Mouse (Mus musculus) neural tube, embryonic 11.5 days (tissue): ENCODE results near the gene Tmem186. TPM values are rescaled to one million over a fixed set of nuclear protein-coding genes. Genes with fewer than 3 reads are reported as not detected.

Experiments used
- ATAC-seq: fragments of 200-750 bp; cut with Nextera tagmentation; 2 replicates; pipeline ENCODE4 v1.8.0; 2017; ENCODE audit warnings: moderate number of reproducible peaks, mild to moderate bottlenecking, moderate TSS enrichment, moderate library complexity; ENCODE audit not compliant: insufficient read depth, low FRiP score, low TSS enrichment
- DNase-seq: peaks from one replicate; pipeline ENCODE4 v3.0.0-alpha.2; 2015; ENCODE audit warnings: low spot score
- H3K27ac ChIP-seq: fragments of 300-500 bp; sonication (generic); 2 replicates; pipeline ENCODE4 v1.5.1; 2014; ENCODE audit warnings: low read depth, mild to moderate bottlenecking, low read length
- H3K27me3 ChIP-seq: fragments of 300-500 bp; sonication (generic); 2 replicates; pipeline ENCODE4 v1.6.1; 2014; ENCODE audit warnings: mild to moderate bottlenecking, low read length, mixed read lengths; ENCODE audit not compliant: control insufficient read depth, insufficient read depth
- H3K36me3 ChIP-seq: fragments of 300-500 bp; sonication (generic); 2 replicates; pipeline ENCODE4 v1.6.1; 2014; ENCODE audit warnings: mild to moderate bottlenecking, low read length, moderate library complexity, mixed read lengths; ENCODE audit not compliant: control insufficient read depth, insufficient read depth
- H3K4me1 ChIP-seq: fragments of 300-500 bp; sonication (generic); 2 replicates; pipeline ENCODE4 v1.6.1; 2014; ENCODE audit warnings: low read length, mixed read lengths; ENCODE audit not compliant: control insufficient read depth, insufficient read depth
- H3K4me2 ChIP-seq: fragments of 300-500 bp; sonication (generic); 2 replicates; pipeline ENCODE4 v1.6.1; 2014; ENCODE audit warnings: low read depth, mild to moderate bottlenecking, moderate library complexity
- H3K4me3 ChIP-seq: fragments of 300-500 bp; sonication (generic); 2 replicates; pipeline ENCODE4 v1.5.1; 2014; ENCODE audit warnings: low read depth, low read length
- H3K9ac ChIP-seq: fragments of 300-500 bp; sonication (generic); 2 replicates; pipeline ENCODE4 v1.6.1; 2014; ENCODE audit warnings: mild to moderate bottlenecking, low read length
- H3K9me3 ChIP-seq: fragments of 300-500 bp; sonication (generic); 2 replicates; pipeline ENCODE4 v1.6.1; 2016; ENCODE audit warnings: low read length; ENCODE audit not compliant: control insufficient read depth
- WGBS: fragments of 180-500 bp; shearing (Covaris S2); extraction: QIAGEN DNeasy Blood & Tissue Kit; methylation state at CpG from one replicate; pipeline ENCODE4 v1.1.7; 2014; 5-methylcytosine and 5-hydroxymethylcytosine counted together
- polyA plus RNA-seq: library from polyadenylated mRNA; unstranded; fragments of >200 nt; fragmentation: Nextera tagmentation; extraction: Ambion mirVana; gene quantifications from 2 replicates; pipeline ENCODE4 v1.2.1, GENCODE M21; 2014

Tmem186 gene
- polyA plus RNA-seq, 1 experiment from 2014 or later, result 24.1 TPM

- H3K4me3 ChIP-seq, result no peak overlapping the region
- no peaks in the 10 kb centered on the region for H3K9me3 ChIP-seq
- ATAC-seq (no peak), DNase-seq (no peak)
- peaks cover 10% of the 10 kb centered on the region for H3K4me1 ChIP-seq
- H3K27me3 ChIP-seq, result no peaks in the 10 kb centered on the region
- WGBS, result 90% methylated on average over 11 of the region's 11 CpGs
- no peak overlapping the region for H3K4me2 ChIP-seq
- peaks cover 6% of the 10 kb centered on the region for H3K36me3 ChIP-seq
- no peak overlapping the region for H3K27ac ChIP-seq
- no peak overlapping the region for H3K9ac ChIP-seq
These were observed 2.1 kb upstream of the Tmem186 start for GRCm38 (mm10) chr16:8639466-8640191.

GRCm38 (mm10) chr16:8638131-8638530 is 619 bp upstream of the Tmem186 start:
- peak overlapping the region; percentile 76 for H3K9ac ChIP-seq
- H3K4me2 ChIP-seq, result peak overlapping the region; percentile 84
- H3K27me3 ChIP-seq, result no peaks in the 10 kb centered on the region
- no peak for DNase-seq
- peaks cover 10% of the 10 kb centered on the region for H3K4me1 ChIP-seq
- ATAC-seq, result no peak
- H3K27ac ChIP-seq, result peak overlapping the region; percentile 63; the same call in 1 of the 2 replicates
- WGBS, result 52% methylated on average over 7 of the region's 7 CpGs
- H3K4me3 ChIP-seq, result peak overlapping the region; percentile 66
- H3K36me3 ChIP-seq, result peaks cover 2% of the 10 kb centered on the region
- H3K9me3 ChIP-seq, result no peaks in the 10 kb centered on the region

- H3K27ac ChIP-seq, result peak overlapping the region; percentile 63
- peak overlapping the region; percentile 66 for H3K4me3 ChIP-seq
- peak overlapping the region; percentile 84 for H3K4me2 ChIP-seq
- H3K4me1 ChIP-seq, result peaks cover 10% of the 10 kb centered on the region
- peaks cover 2% of the 10 kb centered on the region; the same call in 1 of the 2 replicates for H3K36me3 ChIP-seq
- DNase-seq (no peak), ATAC-seq (peak; percentile 57; the same call in 1 of the 2 replicates)
- H3K9me3 ChIP-seq, result no peaks in the 10 kb centered on the region
- under 1% methylated on average over 13 of the region's 13 CpGs for WGBS
- peak overlapping the region; percentile 76 for H3K9ac ChIP-seq
- H3K27me3 ChIP-seq, result no peaks in the 10 kb centered on the region
These were observed 670 bp downstream of the Tmem186 start for GRCm38 (mm10) chr16:8636867-8637216.

GRCm38 (mm10) chr16:8631428-8631827 is 6.1 kb downstream of the Tmem186 start:
- 95% methylated on average over 5 of the region's 5 CpGs for WGBS
- peaks cover 5% of the 10 kb centered on the region for H3K4me1 ChIP-seq
- no peak overlapping the region for H3K27ac ChIP-seq
- DNase-seq (no peak), ATAC-seq (no peak)
- no peak overlapping the region for H3K9ac ChIP-seq
- peaks cover 2% of the 10 kb centered on the region; the same call in 1 of the 2 replicates for H3K36me3 ChIP-seq
- no peak overlapping the region for H3K4me2 ChIP-seq
- H3K27me3 ChIP-seq, result no peaks in the 10 kb centered on the region
- no peaks in the 10 kb centered on the region for H3K9me3 ChIP-seq
- H3K4me3 ChIP-seq, result no peak overlapping the region

- Histone ChIP-seq H3K9me3 (no peaks in the 10 kb centered on the region), H3K9ac (no peak overlapping the region), H3K36me3 (peaks cover 2% of the 10 kb centered on the region; the same call in 1 of the 2 replicates), H3K4me2 (no peak overlapping the region), H3K27ac (no peak overlapping the region), H3K4me3 (no peak overlapping the region), H3K4me1 (no peaks in the 10 kb centered on the region), H3K27me3 (no peaks in the 10 kb centered on the region)
- DNase-seq (no peak), ATAC-seq (no peak)
- 90% methylated on average over 2 of the region's 2 CpGs for WGBS
These were observed 7.1 kb downstream of the Tmem186 start for GRCm38 (mm10) chr16:8630419-8630818.

GRCm38 (mm10) chr16:8620315-8621115 is 17.0 kb downstream of the Tmem186 start:
- ATAC-seq (no peak), DNase-seq (no peak)
- Histone ChIP-seq H3K4me1 (peaks cover 9% of the 10 kb centered on the region; the same call in 1 of the 2 replicates), H3K4me2 (no peak overlapping the region), H3K27ac (no peak overlapping the region), H3K9me3 (no peaks in the 10 kb centered on the region), H3K36me3 (no peaks in the 10 kb centered on the region), H3K4me3 (no peak overlapping the region), H3K27me3 (no peaks in the 10 kb centered on the region), H3K9ac (no peak overlapping the region)
- WGBS, result 77% methylated on average over 16 of the region's 16 CpGs

GRCm38 (mm10) chr16:8619659-8620314 is 17.7 kb downstream of the Tmem186 start:
- ATAC-seq, result no peak
- peak; percentile 24 for DNase-seq
- Histone ChIP-seq H3K36me3 (no peaks in the 10 kb centered on the region), H3K4me1 (peaks cover 9% of the 10 kb centered on the region; the same call in 1 of the 2 replicates), H3K27me3 (no peaks in the 10 kb centered on the region), H3K27ac (no peak overlapping the region), H3K4me2 (no peak overlapping the region), H3K9me3 (no peaks in the 10 kb centered on the region), H3K9ac (no peak overlapping the region), H3K4me3 (no peak overlapping the region)
- 15% methylated on average over 10 of the region's 10 CpGs for WGBS

GRCm38 (mm10) chr16:8613447-8613846 is 24.1 kb downstream of the Tmem186 start:
- Histone ChIP-seq H3K27me3 (no peaks in the 10 kb centered on the region), H3K9ac (no peak overlapping the region), H3K4me3 (no peak overlapping the region), H3K4me2 (no peak overlapping the region), H3K4me1 (no peaks in the 10 kb centered on the region), H3K9me3 (no peaks in the 10 kb centered on the region), H3K27ac (no peak overlapping the region), H3K36me3 (no peaks in the 10 kb centered on the region)
- WGBS, result 85% methylated on average over 3 of the region's 3 CpGs
- ATAC-seq, result no peak
- no peak for DNase-seq
